Mouse (Mus musculus) midbrain, embryonic 13.5 days (tissue): ENCODE data around the gene Uvrag. TPM values are rescaled to one million over a fixed set of nuclear protein-coding genes. Genes with fewer than 3 reads are reported as not detected.

Experiments
- ATAC-seq: fragments of 200-750 bp; cut with Nextera tagmentation; 2 replicates; pipeline ENCODE4 v1.8.0; 2017; ENCODE audit warnings: mild to moderate bottlenecking, moderate TSS enrichment, moderate library complexity
- H3K27ac ChIP-seq: fragments of 300-500 bp; sonication (generic); 2 replicates; pipeline ENCODE4 v1.5.1; 2015; ENCODE audit warnings: inconsistent platforms, mild to moderate bottlenecking, moderate library complexity
- H3K27me3 ChIP-seq: fragments of 300-500 bp; sonication (generic); 2 replicates; pipeline ENCODE4 v1.6.1; 2015; ENCODE audit warnings: mild to moderate bottlenecking, inconsistent platforms
- H3K36me3 ChIP-seq: fragments of 300-500 bp; sonication (generic); 2 replicates; pipeline ENCODE4 v1.6.1; 2015; ENCODE audit warnings: mild to moderate bottlenecking, inconsistent platforms
- H3K4me1 ChIP-seq: fragments of 300-500 bp; sonication (generic); replicated peaks from 2 replicates; pipeline ENCODE4 v1.6.1; 2015; ENCODE audit warnings: inconsistent platforms
- H3K4me2 ChIP-seq: fragments of 300-500 bp; sonication (generic); replicated peaks from 2 replicates; pipeline ENCODE4 v1.6.1; 2015; ENCODE audit warnings: moderate library complexity, mild to moderate bottlenecking, inconsistent platforms
- H3K4me3 ChIP-seq: fragments of 300-500 bp; sonication (generic); replicated peaks from 2 replicates; pipeline ENCODE4 v1.5.1; 2015; ENCODE audit warnings: mild to moderate bottlenecking, inconsistent platforms
- H3K9ac ChIP-seq: fragments of 300-500 bp; sonication (generic); replicated peaks from 2 replicates; pipeline ENCODE4 v1.6.1; 2015; ENCODE audit warnings: mild to moderate bottlenecking, inconsistent platforms
- H3K9me3 ChIP-seq: fragments of 300-500 bp; sonication (generic); 2 replicates; pipeline ENCODE4 v1.6.1; 2016; ENCODE audit warnings: mild to moderate bottlenecking, inconsistent platforms
- WGBS: fragments of 180-500 bp; shearing (Covaris S2); methylation state at CpG from one replicate; pipeline ENCODE4 v1.1.7; 2015; 5-methylcytosine and 5-hydroxymethylcytosine counted together
- polyA plus RNA-seq: library from polyadenylated mRNA; unstranded; fragments of >200 nt; fragmentation: Nextera tagmentation; extraction: Ambion mirVana; gene quantifications from 2 replicates; pipeline ENCODE4 v1.2.1, GENCODE M21; 2015

Gene Uvrag
- polyA plus RNA-seq, 1 experiment from 2014 or later: 13.1 TPM

DNA sequence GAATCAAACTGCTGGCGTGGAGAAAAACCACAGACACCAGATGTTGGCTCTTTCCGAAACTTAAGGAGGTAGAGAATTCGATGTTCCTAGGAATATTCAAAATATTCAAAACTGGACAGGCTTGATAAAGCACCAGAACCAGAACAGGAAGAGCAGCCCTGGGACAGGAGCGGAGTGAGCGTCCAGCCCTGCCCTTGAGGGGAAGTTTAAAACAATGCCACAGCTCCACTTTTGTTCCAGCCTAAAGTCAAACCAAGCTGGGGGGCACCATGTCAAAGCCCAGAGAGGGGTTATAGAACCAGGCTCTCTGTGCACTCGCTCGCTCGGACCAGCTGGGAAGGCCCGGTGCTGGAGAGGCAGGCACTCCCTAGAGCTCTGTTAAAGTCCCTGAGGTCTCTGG is 8.3 kb downstream of the Uvrag start:
- 0 out of 2 replicates have a peak, but pooled peaks cover 6% of the 10 kb centered on the region for H3K9me3 ChIP-seq
- no peak overlapping the region for H3K27ac ChIP-seq
- 90% methylated on average over 9 of the region's 9 CpGs for WGBS
- no peak overlapping the region for H3K4me3 ChIP-seq
- H3K27me3 ChIP-seq: no peaks in the 10 kb centered on the region
- 0 out of 2 replicates have a peak, but pooled peaks cover 2% of the 10 kb centered on the region for H3K4me1 ChIP-seq
- H3K9ac ChIP-seq: no peak overlapping the region
- no peak overlapping the region for H3K4me2 ChIP-seq
- H3K36me3 ChIP-seq: no peaks in the 10 kb centered on the region
- ATAC-seq: no peak

DNA sequence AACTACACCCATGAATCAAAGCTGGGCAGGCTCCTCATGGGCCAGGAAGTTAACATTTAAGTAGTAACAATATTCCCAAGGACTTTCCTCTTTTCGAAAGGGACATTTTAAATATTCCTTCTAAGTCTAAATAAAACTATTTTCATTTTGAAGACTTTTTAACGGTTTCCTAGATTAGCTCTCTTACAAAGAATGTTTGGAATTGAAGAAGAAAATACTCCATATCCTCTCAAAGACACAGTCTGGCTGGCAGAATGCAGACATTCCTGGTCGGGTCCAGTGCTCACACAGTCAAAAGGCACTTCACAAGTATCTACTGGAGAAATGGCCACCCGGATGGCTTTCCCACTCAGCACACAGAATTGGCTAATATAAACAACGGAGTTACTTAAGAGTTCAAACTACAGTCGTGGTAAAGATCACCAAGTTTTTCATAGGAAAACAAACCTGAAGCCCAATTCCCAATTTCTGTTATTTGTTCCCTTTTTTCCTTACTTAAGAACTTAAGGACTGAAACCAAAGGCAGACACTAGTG is 9.1 kb downstream of the Uvrag start:
- H3K4me2 ChIP-seq: no peak overlapping the region
- 0 out of 2 replicates have a peak, but pooled peaks cover 5% of the 10 kb centered on the region for H3K4me1 ChIP-seq
- WGBS: 85% methylated on average over 6 of the region's 6 CpGs

DNA sequence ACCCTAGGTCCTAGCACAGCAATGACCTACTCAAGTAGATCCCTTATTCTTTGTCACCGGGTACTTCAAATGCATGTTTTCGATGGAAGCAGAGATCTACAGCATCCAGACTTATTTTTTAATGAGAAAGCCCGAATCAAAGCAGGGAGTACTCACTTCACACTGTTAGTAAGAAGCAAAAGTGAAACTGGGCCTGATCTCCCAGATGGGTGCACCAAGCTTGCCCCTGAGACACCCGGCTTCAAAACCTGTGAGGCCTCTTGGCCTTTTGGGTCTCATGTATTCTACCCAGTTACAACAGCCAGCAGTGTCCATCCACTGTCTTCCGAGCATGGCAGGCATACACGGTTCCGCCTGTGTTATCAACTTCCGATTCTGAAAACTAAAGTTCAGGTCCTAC is 12.0 kb downstream of the Uvrag start:
- no peak for ATAC-seq
- Histone ChIP-seq H3K9ac (no peak overlapping the region), H3K27me3 (no peaks in the 10 kb centered on the region), H3K9me3 (no peaks in the 10 kb centered on the region), H3K36me3 (no peaks in the 10 kb centered on the region), H3K27ac (no peak overlapping the region), H3K4me3 (no peak overlapping the region), H3K4me1 (0 out of 2 replicates have a peak, but pooled peaks cover 5% of the 10 kb centered on the region), H3K4me2 (no peak overlapping the region)
- WGBS: 94% methylated on average over 8 of the region's 8 CpGs

More for the DNA sequence above, 9.1 kb downstream of the Uvrag start:
- no peak for ATAC-seq
- Histone ChIP-seq H3K27ac (no peak overlapping the region), H3K36me3 (no peaks in the 10 kb centered on the region), H3K4me3 (no peak overlapping the region), H3K27me3 (no peaks in the 10 kb centered on the region), H3K9ac (no peak overlapping the region), H3K9me3 (0 out of 2 replicates have a peak, but pooled peaks cover 6% of the 10 kb centered on the region)

DNA sequence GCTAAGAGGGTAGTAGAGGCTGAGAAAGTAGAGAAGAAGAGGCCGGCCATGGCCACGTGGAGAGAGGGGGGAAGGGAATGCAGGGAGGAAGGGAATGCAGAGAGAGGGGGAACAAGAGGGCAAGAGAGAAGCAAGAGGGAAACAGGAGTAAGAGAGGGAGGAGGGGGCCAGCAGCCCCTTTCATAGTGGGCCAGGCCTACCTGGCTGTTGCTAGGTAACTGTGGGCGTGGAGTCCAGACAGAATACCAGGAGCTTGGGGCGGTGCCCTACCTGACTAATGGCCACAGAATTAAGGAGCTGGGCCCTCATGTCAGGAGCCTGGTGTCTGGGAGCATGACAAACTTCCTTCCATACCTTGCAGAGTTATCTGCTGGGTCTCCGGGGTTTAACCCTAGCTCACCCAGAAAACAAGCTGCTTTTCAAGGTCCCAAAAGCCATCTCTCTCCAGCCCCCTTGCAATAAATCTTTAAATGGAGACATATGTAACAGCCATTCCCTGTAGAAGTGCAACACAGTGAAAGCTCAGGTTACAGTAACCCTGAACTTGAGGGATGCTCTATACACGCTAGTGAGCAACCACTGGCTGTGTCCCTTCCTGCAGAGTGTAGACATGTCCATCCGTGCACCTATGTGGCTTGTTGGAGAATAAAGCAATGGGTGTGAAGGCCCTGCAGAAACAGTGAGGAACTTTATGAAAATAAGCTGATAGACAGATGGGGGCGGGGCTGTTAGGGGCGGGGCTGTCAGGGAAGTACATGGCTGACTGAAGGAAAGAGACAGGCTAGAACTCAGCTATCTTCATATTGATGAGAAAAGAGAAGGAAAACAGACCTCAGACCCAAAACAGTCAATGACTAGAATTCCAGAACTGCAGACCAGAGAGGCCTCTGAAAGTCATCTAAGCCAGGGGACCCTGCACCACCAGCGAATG is 12.7 kb downstream of the Uvrag start:
- Histone ChIP-seq H3K4me3 (no peak overlapping the region), H3K27me3 (no peaks in the 10 kb centered on the region), H3K9me3 (no peaks in the 10 kb centered on the region), H3K4me1 (0 out of 2 replicates have a peak, but pooled peaks cover 5% of the 10 kb centered on the region), H3K4me2 (no peak overlapping the region), H3K9ac (no peak overlapping the region), H3K27ac (no peak overlapping the region), H3K36me3 (no peaks in the 10 kb centered on the region)
- ATAC-seq: no peak
- WGBS: 47% methylated on average over 10 of the region's 10 CpGs

DNA sequence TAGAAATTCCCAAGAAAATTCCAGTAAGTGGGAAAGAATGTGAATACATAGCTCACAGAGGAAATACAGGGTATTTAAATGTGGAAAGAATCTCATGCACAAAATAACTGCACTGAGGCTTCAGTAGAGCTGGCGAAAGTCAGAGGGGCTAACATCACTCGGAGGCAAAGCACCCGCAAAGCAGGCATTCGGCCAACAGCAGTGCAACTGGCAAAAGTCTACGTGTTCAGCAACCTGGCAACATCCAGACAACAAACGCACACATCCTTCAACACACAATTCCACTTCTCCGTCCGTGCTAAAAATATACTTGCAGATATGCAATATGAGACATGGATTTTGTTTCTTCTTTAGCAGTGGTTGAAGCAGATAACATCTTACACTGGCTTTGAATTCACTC is 14.9 kb downstream of the Uvrag start:
- H3K4me3 ChIP-seq: no peak overlapping the region
- no peak overlapping the region for H3K27ac ChIP-seq
- WGBS: 89% methylated on average over 8 of the region's 8 CpGs
- H3K9me3 ChIP-seq: no peaks in the 10 kb centered on the region
- H3K27me3 ChIP-seq: no peaks in the 10 kb centered on the region
- H3K36me3 ChIP-seq: no peaks in the 10 kb centered on the region
- H3K4me2 ChIP-seq: no peak overlapping the region
- no peak overlapping the region for H3K9ac ChIP-seq
- peaks cover 9% of the 10 kb centered on the region; the same call in 1 of the 2 replicates for H3K4me1 ChIP-seq
- no peak for ATAC-seq

DNA sequence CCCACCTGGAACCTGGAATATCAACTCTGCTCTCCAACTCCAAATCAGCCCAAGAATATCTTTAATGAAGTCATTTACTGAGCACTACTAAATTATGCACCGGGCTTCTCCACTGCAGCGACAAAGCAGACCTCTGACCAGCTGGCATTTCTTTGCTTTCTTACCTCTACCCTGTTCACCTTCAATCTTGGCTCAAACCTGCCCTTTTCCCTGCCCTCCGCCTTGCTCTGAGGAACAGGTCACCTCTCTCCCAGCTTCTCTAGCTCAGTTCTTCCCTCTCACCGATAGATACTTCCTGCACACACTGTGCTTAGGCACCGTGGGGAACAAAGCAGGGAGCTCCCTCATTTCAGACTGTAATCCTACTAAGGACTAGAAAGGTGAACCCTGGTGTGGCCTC is 18.3 kb downstream of the Uvrag start:
- no peak overlapping the region for H3K27ac ChIP-seq
- no peak overlapping the region for H3K4me3 ChIP-seq
- 69% methylated on average over 5 of the region's 5 CpGs for WGBS
- H3K27me3 ChIP-seq: no peaks in the 10 kb centered on the region
- no peaks in the 10 kb centered on the region for H3K9me3 ChIP-seq
- no peak for ATAC-seq
- H3K9ac ChIP-seq: no peak overlapping the region
- H3K4me2 ChIP-seq: no peak overlapping the region
- H3K4me1 ChIP-seq: peaks cover 7% of the 10 kb centered on the region; the same call in 1 of the 2 replicates
- H3K36me3 ChIP-seq: no peaks in the 10 kb centered on the region

DNA sequence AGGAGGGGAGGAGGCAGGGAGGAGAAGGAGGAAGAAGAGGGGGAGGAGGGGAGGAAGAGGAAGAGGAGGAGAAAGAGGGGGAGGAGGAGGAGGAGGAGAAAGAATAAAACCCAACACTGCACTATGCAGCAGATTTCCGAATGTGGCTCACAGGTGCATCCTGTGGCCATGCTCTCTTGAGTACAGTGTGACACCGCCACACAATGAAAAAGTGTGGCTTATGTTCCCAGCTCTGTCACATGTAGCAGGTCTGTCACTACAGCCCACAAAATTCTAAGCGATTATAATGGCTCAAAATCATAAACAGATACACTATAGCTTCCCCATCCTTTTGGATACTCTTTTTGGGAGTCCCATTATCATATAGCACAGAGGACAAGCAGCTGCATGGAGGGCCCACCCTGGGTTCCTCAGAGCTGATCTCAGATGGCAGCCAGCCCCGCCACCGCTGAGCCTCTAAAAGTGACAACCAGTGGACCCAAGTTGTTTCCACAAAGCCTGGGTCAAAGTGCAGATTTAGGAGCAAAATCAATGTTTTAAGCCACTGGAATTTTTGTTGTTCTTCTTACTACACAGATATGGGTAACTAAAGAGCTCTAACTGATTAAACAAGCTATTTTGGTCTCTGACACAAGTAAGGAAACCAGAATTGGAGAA is 19.9 kb downstream of the Uvrag start:
- H3K4me1 ChIP-seq: peaks cover 4% of the 10 kb centered on the region; the same call in 1 of the 2 replicates
- H3K9ac ChIP-seq: no peak overlapping the region
- no peaks in the 10 kb centered on the region for H3K9me3 ChIP-seq
- ATAC-seq: no peak
- no peak overlapping the region for H3K27ac ChIP-seq
- no peaks in the 10 kb centered on the region for H3K27me3 ChIP-seq
- no peak overlapping the region for H3K4me2 ChIP-seq
- H3K36me3 ChIP-seq: no peaks in the 10 kb centered on the region
- WGBS: 95% methylated on average over 5 of the region's 5 CpGs
- no peak overlapping the region for H3K4me3 ChIP-seq

DNA sequence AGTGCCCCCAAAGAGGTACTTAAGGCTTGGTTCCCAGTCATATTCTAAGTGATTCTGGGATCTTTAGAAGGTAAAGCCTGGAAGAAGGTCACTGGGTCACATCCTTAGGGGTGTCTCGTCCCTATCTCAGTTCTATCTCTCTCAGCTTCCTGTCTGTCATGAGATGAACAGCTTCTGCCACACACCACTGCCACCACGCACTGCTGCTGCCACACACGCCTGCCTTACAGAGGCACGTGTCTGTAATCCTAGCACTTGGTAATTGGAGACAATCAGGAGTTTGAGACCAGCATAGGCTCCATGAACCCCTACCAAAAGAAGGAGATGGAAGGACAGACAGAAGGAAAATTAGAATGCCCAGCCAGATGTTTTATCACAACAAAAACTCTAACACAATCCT is 20.9 kb downstream of the Uvrag start:
- Histone ChIP-seq H3K9ac (no peak overlapping the region), H3K36me3 (no peaks in the 10 kb centered on the region), H3K9me3 (no peaks in the 10 kb centered on the region), H3K27me3 (no peaks in the 10 kb centered on the region), H3K4me3 (no peak overlapping the region), H3K4me1 (peaks cover 4% of the 10 kb centered on the region; the same call in 1 of the 2 replicates), H3K4me2 (no peak overlapping the region), H3K27ac (no peak overlapping the region)
- no peak for ATAC-seq
- 80% methylated on average over 4 of the region's 4 CpGs for WGBS

DNA sequence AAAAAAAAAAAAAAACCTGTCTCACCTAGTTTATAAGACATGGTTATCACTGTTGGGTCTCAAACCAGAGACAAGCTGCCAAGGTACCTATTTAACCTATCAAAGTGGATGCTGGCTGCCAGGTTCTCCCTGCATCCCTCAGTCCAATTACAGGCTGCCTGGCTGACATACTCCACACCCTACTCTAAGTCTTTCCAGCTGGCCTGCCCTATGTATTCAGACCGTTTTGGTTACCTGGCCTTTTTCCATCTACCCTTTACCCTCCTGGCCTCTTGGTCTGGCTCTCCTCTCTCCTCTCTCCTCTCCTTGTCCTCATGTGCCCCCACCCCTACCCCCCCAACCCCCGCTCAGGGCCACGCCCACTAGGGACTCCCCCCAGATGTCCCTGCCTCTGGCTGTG is 24.2 kb downstream of the Uvrag start:
- WGBS: 92% methylated on average over 3 of the region's 3 CpGs
- Histone ChIP-seq H3K36me3 (no peaks in the 10 kb centered on the region), H3K9ac (no peak overlapping the region), H3K4me1 (no peaks in the 10 kb centered on the region), H3K27me3 (no peaks in the 10 kb centered on the region), H3K4me3 (no peak overlapping the region), H3K27ac (no peak overlapping the region), H3K9me3 (no peaks in the 10 kb centered on the region), H3K4me2 (no peak overlapping the region)
- no peak for ATAC-seq

DNA sequence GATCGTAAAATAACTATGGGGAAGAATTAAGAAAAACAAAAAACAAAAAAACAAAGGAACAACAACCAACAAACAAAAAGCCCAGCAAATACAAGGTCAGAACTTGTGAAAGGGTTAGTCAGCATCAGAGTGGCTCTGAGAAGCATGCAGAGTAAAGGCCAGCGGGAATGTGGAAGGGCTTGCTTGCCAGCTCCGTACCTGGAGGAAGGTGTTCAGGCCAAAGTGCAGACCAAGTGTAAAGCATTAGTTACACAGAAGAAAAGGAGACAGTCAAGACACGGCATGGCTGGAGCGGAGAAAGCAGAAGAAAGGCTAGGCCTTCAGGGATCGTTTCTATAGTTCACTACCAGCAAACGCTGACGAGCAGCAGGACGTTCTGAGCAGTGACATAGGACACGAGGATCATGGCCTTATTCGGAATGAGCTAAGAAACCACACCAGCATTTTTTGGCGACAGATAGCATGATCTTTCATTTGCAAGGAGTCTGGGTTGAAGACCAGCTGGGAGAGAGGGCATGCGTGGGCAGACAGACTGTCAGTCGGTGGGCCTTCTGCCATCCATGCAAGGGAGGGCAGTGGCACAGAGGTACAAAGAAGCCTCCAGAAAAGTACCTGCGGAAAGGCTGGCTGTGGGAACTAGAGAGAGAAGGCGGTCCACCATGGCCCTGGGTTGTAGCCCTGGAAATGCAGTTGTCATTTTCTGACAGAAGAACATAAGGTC is 26.8 kb downstream of the Uvrag start:
- no peak for ATAC-seq
- no peaks in the 10 kb centered on the region for H3K36me3 ChIP-seq
- no peak overlapping the region for H3K4me3 ChIP-seq
- no peak overlapping the region for H3K27ac ChIP-seq
- H3K9ac ChIP-seq: no peak overlapping the region
- no peak overlapping the region for H3K4me2 ChIP-seq
- H3K27me3 ChIP-seq: no peaks in the 10 kb centered on the region
- H3K9me3 ChIP-seq: no peaks in the 10 kb centered on the region
- WGBS: 91% methylated on average over 16 of the region's 16 CpGs
- no peaks in the 10 kb centered on the region for H3K4me1 ChIP-seq

DNA sequence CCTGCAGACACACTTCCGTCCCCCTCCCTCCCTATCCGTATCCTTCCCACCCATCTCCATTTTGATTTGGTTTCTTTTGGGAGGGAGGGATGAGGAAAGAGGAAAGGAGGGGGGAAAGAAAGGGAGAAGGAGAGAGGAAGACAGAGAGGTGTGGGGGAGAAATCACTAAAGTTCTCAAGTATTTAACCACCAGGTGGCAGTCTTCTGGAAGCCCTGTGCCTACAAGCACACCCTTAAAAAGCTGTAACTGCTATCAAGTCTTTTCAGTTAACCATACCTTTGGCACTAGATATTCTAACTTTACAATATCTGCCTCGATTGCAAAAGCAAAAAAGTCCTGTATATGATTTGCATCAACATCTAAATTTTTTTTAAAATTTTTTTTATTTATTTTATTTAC is 33.4 kb downstream of the Uvrag start:
- WGBS: 49% methylated on average over 3 of the region's 3 CpGs
- H3K9me3 ChIP-seq: no peaks in the 10 kb centered on the region
- H3K4me2 ChIP-seq: no peak overlapping the region
- H3K36me3 ChIP-seq: no peaks in the 10 kb centered on the region
- no peak overlapping the region for H3K9ac ChIP-seq
- ATAC-seq: 0 out of 2 replicates have a peak, but pooled peaks have one; percentile 63
- no peaks in the 10 kb centered on the region for H3K27me3 ChIP-seq
- no peak overlapping the region for H3K27ac ChIP-seq
- peaks cover 2% of the 10 kb centered on the region for H3K4me1 ChIP-seq
- no peak overlapping the region for H3K4me3 ChIP-seq
